Mouse (Mus musculus) left cerebral cortex, adult 8-10 months (tissue): Measurements from ENCODE around the gene Unc13d. TPM values are rescaled to one million over a fixed set of nuclear protein-coding genes. Genes with fewer than 3 reads are reported as not detected.
"Not testable (repeated sequence)": the region's sequence is repeated elsewhere in the genome, so short reads cannot be mapped to it uniquely, and the experiment has no call there.

Experiments used
- DNase-seq, 2 experiments: peaks; one replicate each; pipeline ENCODE4 v3.0.0; 2022; ENCODE audit warnings: low spot score in 2 of 2
- total RNA-seq, 4 experiments: library from RNA; stranded (reverse); gene quantifications; 2 replicates each; pipeline ENCODE4 v1.2.4; 2022

Gene Unc13d
- total RNA-seq, 4 experiments from 2014 or later: 1.2 to 4.1 (median 1.7) TPM

DNA sequence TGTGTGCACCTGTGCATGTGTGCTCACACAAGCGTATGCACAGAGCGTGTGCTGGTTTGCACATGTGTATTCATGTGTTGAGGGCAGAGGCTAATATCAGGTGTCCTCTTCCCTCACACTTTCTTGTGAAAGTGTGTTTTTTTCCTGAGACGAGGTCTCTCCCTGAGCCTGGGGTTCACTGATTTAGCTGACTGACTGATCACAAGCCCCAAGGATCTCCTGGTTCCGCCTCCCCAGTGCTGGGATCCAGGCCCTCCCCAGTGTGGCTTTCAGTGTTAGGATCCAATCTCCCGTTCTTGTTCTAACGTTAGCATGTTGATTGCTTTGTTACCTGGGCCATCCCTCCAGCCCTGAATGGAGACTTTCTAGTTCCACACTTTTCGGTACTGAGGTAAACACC is 23.1 kb upstream of the Unc13d start:
- DNase-seq: no peak

DNA sequence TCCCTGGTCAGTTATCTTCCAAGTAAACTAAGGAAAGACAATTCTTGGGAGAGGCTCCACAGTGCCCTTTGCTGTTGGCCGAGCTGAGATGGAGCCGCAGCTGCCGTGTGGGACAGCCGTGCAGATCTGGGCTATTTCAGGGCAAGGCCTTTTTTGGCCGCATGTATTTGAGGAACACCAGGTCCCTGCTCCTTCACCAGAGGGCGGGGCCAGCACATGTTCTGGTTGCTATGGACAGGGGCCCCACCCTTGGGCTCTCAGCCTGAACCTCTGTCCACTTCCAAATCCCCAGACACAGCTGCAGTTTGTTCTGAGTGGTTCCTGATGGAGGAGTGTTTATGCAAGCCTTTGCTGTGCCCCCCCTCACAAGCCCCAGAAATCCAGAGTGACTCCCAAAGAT is 22.6 kb upstream of the Unc13d start:
- no peak for DNase-seq

DNA sequence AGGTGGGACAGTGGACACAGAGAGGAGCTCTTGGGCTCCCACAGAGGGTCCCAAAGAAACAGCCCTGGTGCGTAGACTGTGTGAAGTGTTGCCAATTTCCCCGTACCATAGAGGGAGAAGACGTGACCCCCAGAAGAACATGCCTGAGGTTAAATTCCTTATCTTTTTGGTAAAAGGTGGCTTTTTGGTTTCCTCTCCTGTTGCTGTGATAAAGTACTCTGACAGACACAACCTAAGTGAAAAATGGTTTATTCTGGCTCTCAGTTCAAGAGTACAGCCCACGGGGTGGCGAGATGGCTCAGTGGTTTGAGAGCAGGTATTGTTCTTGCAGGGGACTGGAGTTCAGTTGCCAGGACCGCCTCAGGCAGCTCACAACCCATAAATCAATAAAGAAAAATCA is 21.7 kb upstream of the Unc13d start:
- DNase-seq: no peak

DNA sequence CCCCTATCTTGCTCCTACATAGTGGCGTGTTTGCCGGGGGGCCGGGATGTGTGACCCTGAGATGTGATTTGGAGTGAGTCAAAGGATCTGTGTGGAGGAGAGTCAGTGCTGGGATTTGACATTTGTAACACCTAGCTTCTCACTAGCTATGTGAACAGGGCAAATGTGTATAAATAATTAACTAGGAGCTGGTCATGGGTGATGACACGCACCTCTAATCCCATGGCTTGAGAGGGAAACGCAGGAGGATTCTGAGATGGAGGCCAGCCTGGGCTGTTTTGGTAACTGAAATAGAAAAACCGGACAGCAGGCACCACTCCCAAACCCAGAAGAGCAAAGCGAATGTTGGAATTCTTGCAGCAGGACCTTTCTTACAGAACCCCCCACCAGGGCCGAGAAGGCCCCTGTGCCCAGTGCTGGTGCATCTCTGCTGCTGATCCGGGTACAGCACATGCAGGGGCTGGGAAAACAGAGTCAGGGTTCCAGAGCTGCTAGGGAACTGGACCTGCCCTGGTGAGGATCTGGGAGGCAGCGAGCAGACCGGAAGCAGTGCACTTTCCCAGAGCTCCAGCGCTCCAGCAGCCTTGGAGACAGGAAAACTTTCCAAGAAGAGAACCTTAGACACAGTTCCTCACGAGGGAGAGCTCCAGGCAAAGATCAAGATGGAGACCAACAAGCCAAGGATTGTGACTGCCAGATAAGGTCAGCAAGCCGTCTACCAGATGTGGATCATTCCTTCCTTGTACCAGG is 21.1 kb upstream of the Unc13d start:
- no peak for DNase-seq

DNA sequence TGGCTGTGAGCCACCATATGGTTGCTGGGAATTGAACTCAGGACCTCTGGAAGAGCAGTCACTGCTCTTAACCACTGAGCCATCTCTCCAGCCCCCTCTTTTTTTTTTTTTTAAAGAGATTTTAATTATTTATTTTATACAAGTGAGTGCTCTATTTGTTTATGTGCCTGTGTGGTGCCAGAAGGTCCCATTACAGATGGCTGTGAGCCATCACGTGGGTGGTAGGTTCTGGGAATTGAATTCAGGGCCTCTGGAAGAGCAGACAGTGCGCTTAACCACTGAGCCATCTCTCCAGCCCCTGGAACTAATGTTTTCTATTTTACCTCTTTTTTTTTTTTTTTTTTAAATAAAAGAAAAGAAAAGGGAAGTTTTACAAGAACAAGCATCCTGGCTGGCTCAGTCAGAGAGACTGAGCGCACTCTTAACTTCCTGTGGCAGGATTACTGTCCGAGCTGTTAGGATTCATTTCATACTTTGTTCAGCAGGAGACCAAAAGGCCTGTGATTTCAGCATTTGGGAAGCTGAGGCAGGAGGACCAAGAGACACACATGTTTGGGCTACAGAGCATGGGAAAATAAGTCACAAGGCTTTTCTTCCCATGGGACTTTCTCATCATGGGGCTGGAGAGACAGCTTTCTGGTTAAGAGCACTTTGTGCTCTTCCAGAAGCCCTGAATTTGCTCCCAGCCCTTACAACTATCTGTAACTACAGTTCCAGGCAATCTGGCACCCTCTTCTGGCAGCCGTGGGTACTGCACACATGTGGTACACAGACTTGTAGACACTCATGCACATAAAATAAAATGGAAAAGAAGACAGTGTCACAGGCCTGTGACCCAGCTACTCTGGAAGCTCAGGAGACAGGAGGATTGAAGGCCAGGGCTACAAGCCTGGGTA is 18.7 kb upstream of the Unc13d start:
- no peak for DNase-seq

DNA sequence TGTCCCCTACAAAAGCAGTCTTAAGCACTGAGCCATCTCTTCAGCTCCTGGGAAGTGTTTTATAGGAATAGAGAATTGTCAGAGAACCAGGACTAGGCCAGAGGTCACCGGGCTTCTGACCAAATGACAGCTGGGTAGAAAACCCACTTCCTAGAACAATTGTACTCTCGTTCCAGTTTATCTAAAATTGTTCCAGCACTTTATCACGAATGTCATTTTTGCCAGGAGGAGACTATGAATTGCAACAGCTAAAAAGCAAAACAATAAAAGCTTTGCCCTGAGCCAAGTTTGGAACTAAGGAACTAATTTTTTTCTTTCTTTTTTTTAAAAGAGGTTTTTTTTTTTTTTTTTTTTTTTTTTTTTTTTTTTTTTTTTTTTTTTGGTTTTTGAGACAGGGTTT is 17.8 kb upstream of the Unc13d start:
- no peak for DNase-seq

DNA sequence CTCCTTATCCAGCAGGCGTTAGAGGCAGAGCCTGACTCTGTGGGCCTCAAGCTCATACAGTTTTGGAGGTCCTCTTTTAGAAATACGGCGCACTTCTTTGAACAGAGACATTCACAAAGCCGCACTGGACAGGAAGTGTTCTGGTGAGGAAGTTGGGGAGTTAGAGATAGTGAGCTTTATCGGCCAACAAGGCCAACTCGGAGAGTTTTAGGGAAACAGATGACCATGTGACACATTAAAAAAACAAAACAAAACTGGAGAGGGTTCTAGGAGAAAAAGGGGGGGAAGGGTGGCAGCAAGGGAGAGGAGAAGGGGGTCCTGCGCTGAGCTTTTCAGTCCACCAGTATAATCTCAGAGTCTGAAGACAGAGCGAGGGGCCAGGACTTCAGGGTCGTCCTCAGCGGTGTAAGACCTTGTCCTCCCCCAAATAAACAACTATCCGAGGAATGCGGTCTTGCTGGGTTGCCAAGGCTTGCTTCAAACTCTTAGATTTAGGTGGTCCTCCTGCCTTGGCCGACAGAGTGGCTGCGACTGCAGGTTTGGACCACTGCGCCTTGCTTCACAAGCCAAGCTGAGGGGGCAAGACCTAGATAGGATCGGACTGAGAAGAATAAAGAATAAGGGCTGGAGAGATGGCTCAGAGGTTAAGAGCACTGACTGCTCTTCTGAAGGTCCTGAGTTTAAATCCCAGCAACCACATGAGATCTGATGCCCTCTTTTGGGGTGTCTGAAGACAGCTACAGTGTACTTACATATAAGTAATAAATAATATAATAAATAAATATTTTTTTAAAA is 16.2 kb upstream of the Unc13d start:
- DNase-seq: no peak

DNA sequence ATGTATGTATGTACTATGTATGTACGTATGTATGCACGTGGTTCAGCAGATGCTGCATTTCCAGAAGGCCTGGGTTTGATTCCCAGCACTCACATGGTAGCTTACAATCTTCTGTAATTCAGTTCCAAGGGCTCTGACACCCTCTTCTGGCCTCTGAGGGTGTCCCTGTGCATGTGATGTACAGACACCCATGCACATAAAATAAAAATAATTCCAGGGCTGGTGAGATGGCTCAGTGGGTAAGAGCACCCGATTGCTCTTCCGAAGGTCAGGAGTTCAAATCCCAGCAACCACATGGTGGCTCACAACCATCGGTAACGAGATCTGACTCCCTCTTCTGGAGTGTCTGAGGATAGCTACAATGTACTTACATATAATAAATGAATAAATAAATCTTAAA is 15.2 kb upstream of the Unc13d start:
- DNase-seq: not testable (repeated sequence)

DNA sequence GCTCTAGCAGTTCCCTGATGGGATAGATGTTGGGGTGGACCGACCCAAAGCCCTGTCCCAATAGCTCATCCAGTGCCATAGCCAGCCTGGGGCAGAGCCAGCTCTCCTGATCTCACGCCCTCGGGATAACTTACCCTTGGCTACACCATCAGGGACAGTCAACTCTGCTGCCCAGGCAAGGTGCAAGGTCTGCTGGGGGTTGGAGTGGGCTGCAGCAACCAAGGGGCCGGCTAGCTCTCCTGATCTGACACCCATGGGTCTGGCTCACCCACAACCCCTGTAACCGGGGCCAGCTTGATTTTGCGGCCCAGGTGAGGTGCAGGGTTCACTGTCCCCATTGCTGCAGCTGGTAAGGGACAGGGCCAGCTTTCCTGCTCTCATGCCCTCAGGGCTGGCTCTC is 13.8 kb upstream of the Unc13d start:
- no peak for DNase-seq

DNA sequence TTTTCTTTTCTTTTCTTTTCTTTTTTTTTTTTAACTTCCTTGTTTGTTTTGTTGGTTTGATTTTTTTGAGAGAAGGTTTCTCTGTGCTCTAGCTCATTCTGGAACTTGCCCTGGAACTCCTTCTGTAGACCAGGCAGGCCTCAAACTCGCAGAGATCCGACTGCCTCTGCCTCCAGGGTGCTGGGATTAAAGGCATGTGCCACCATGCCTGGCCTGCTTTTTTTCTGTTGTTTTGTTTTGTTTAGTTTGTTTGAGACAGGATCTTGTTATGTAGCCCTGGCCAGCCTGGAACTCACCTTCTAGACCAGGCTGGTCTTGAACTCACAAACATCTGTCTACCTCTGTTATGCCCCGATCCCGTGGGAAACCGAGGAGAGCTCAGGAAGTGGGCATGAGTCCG is 11.8 kb upstream of the Unc13d start:
- DNase-seq: no peak

DNA sequence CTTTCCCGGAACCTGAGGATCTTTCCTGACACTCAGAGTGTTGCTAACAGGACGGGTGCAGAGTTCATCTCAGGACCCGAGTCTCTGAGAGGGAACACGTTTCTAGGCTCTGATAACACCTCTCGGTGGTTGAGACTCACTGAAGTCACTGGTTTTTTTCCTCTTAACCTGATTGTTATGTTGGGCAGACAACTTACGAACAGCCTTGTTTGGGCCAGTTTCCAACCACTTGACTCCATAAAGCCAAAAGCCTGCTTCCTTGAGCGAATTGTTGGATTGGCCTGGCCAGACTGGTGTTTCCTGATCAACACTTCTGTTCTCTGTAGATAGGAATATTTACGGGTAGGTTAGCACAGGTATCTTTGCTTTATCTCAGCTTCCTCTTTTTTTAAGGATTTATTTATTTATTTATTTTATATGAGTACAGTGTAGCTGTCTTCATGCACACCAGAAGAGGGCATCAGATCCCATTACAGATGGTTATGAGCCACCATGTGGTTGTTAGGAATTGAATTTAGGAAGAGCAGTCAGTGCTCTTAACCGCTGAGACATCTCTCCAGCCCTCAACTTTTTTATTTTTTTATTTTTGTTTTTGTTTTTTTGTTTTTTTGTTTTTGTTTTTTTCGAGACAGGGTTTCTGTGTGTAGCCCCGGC is 11.1 kb upstream of the Unc13d start:
- no peak for DNase-seq

DNA sequence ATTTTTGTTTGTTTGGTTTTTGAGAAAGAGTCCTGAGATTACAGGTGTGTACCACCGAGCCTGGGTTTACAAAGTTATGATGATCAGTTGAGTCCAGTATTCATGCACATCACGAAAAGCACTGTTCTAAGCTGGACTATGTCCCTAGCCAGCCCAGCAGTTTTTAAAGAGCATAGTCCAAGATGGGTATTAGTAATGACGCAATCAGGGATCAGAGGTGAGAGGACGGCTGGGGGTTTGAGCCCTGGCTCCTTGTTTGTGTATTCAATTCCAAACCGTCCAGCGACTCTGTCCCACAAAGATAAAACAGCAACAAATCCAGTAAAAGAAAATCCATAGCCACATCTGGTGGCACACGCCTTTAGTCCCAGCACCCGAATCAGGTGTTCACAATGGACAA is 10.4 kb upstream of the Unc13d start:
- DNase-seq: no peak

DNA sequence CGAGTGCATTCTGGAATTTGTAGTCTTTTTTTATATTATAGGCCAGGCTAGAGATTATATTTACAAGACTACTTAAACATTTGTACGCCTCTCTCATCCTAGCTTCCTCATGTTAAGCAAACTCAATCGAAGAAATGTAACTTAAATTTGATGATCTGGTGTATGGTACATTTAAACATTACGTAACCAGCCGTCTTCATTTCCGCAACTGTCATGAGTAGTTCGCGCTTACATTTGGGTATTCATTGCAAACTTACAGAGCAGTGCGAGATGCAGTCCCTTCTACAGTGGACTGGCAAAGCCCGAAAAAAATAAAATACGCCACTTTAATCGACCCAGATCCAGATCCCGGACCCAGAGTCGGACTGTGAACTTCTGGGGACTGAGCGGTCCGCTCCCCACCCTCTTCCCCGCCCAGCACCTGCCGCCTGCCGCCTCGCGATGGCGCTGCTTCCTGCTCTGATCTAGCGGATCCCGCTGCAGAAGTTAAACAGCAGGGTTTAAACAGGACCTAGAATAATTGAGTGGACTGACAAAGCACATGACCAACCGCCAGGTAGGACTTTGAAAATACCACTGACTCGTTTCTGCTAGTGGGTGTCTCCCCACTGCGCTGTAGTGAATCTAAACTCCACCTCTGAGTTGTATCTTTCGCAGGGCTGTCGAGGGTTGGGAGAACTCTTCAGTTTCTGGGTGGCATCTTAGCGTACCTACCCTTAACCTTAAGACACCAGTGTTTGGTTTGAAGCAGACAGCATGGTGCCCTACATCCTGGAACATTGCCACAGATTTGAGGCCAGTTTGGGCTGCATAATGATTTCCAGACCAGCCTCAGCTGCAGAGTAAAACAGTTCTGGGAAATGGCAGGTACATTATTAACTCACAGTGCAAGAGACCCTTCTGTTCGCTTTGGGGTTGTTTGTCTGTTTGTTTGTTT is 9.7 kb upstream of the Unc13d start:
- peak; percentile 62 to 73 for DNase-seq

DNA sequence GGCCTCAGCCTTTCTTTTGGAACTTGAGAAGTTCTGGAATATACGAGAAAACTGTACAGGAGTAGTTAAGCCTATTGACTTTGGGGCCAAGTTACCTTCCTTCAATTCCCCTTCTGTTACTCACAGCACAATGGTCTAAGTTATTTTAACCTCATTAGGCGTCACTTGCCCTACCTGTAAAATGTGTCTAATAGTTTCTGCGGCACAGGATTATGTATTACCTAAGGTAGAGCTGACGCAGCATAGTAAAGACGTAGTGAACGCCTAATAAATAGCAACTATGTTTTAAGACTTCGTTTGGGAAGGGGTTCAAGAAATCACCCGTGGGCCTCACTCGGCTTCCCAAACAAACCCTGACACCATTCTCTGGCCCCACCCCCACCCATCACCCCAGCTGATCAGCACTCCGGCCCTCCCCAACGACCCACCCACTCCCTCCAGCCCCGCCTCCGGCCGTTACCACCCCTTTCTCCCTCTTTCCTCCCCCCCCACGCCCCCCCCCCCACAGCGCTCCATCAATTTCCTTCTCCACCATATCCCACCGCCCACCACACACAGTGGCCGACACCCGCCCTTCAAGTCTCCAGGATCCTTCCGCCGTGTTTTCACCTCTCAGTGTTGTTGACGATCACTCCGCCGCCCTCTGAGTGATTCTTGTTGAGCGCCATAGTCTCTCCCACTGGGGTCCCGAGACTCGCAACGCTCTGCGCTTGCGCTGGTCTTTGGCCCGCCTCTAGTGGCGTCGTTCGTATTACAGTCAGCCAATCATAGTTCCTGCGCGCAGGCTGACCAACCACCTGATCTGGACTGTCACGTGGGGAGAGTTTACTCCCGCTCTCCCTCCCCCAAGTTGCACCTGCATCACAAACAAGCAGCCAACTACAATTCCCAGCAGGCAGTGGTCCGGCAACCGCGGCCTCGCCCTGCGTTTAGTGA is 8.8 kb upstream of the Unc13d start, which contains the start of gene Wbp2:
Wbp2 (minus strand) TSS at position 738 of the 936 bp plus-strand sequence.
- peak; percentile 88 to 99 for DNase-seq

DNA sequence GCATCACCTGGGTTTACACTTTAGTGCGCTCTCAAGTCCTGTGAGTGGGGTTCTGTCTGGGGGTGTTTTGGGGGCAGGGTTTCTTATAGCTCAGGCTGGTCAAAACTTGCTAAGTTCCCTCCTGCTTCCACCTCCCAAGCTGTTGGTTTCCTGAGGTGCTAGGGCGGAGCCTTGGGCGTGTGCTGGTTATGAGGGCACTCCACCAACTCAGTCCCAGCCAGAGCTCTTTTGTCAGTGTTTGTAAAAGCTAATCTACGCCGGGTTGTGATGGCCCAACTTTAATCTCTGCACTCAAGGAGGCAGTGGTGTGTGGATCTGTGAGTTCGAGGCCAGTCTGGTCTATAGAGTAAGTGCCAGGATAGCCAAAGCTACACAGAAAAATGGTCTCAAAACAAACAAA is 6.4 kb upstream of the Unc13d start:
- no peak for DNase-seq

DNA sequence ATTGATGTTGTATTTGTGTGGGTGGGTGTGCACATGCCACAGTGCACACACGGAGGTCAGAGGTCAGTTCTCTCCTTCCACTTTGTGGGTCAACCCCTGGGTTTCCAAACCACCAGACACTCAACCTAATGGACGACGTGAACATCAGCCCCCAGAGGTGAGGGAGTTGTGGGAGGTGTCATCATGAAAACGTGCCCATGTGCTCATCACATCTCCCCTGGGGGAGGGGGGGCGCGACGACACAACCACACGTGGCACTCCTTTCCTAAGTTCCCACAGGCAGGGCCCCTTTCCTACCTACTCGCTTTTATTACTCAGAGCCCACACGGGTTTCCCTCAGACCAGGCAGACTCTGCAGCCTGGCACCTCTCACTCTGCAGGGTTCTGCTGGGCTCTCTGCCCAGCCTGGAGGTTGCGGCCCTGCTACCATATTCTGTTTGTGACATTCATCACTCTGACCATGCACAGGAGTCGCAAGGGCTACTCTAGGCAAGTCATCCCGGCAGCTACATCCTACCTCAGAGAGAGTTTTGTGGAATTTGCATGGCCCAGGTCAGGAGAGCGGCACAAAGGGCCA is 5.4 kb upstream of the Unc13d start:
- DNase-seq: no peak

DNA sequence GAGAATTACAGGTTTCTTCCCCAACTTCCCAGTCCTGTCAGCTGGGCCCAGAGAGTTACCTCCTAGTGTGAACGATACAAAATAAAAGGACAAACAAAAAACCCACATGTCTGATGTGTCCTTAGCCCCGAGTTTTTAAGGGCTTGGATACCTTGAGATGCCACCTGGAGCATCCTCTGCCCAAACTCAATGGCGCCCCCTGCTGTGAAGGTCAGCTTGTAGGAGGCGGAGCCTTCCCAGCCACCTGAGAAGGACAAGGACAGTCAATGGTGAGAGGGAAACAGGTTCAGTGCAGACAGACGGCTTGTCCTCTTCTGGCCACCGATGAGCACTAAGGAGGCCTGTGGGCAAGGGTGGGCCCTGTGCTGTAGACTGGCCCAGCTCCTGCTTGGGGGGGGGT is 3.3 kb upstream of the Unc13d start:
- no peak for DNase-seq

DNA sequence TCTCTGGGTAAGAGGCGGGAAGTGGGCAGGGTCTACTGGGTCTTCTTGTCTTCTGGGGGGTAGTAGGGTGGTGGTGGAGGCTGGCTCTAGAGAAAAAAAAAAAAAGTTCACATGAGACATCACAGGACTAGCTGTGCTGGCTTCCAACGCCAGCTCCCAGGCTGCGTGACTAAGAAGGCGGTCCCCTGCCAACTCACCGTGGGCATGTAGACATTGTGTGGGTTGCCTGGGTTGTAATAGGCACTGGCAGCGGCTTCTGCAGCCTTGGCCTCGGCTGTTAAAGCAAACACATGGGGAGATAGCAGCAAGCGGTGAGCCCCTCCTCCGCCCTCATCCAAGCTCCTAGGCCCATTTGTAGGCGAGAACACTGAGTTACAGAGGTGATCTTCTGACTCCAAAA is 1.8 kb upstream of the Unc13d start:
- DNase-seq: peak; percentile 55 to 90
